Mouse (Mus musculus): ENCODE data around the gene Pglyrp1. TPM values are rescaled to one million over a fixed set of nuclear protein-coding genes. Genes with fewer than 3 reads are reported as not detected.
A peak's percentile ranks its signal among the peaks of the same experiment; 100 is the strongest.
"Not testable (repeated sequence)": the region's sequence is repeated elsewhere in the genome, so short reads cannot be mapped to it uniquely, and the experiment has no call there.

Gene Pglyrp1
- 0.14 TPM in 1 of 2 replicates, not detected in the other for polyA plus RNA-seq (2012; rRNA removed)

DNA sequence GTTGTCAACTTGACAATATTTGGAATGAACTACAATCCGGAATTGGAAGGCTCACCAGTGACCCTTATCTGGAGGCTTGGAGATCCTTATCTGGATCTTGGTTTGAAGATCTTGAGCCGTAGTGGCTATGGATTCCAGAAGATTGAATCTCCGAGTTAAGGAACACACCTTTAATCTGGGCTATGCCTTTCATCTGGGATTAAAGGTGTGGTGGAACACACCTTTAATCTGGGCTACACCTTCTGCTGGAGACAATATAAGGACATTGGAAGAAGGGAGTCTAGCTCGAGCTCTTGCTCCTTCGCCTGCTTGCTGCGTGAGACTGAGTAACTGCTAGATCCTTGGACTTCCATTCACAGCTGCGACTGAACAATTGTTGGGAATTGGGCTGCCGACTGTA is at the start of gene Pglyrp1:
Gene Pglyrp1 (plus strand): TSS at position 301 of the 400 bp plus-strand sequence.
- H3K27ac ChIP-seq (ENCODE audit: control insufficient read depth, insufficient read depth, low read depth, low read length); H3K4me1 ChIP-seq (ENCODE audit: control insufficient read depth, insufficient read depth, low read length); H3K27me3 ChIP-seq (ENCODE audit: control insufficient read depth, insufficient read depth, low read length); H3K36me3 ChIP-seq (ENCODE audit: control insufficient read depth, insufficient read depth, low read length); H3K4me3 ChIP-seq (ENCODE audit: control insufficient read depth, low read depth, low read length): not testable (repeated sequence)

DNA sequence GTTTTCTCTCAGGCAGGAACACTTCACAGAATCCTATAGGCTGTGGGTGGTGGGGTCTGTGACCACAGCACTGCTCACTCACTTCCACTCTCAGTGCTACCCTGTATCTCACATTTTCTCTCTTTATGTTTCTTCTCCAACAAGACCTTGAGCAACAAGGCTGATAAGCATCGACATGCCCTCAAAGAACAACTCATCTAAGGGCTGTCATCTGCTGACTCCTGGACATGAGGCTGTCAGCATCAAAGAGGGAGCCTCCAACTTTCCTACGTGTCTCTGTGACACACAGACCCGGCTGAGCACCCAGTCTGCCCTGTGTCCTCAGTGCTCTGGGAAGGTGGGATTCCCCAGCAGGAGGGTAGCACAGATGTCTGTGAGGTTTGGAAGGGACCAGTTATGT is 49.6 kb upstream of the Pglyrp1 start, which contains the start of gene Psg17:
Gene Psg17 (minus strand): TSS at position 101 of the 400 bp plus-strand sequence.
- TF ChIP-seq CTCF (IDR thresholded peaks at IDR 0.05; ENCODE audit: control insufficient read depth, insufficient read depth, insufficient replicate concordance, low read depth, low read length), result no peak
- Histone ChIP-seq H3K36me3 (ENCODE audit: control insufficient read depth, insufficient read depth, low read length) (no peaks in the 10 kb centered on the region), H3K4me1 (ENCODE audit: control insufficient read depth, insufficient read depth, low read length) (peaks cover under 1% of the 10 kb centered on the region; the same call in 1 of the 2 replicates), H3K27ac (ENCODE audit: control insufficient read depth, insufficient read depth, low read depth, low read length) (no peak within 1 kb of the TSS), H3K4me3 (ENCODE audit: control insufficient read depth, low read depth, low read length) (no peak within 1 kb of the TSS), H3K27me3 (ENCODE audit: control insufficient read depth, insufficient read depth, low read length) (no peaks in the 10 kb centered on the region)

DNA sequence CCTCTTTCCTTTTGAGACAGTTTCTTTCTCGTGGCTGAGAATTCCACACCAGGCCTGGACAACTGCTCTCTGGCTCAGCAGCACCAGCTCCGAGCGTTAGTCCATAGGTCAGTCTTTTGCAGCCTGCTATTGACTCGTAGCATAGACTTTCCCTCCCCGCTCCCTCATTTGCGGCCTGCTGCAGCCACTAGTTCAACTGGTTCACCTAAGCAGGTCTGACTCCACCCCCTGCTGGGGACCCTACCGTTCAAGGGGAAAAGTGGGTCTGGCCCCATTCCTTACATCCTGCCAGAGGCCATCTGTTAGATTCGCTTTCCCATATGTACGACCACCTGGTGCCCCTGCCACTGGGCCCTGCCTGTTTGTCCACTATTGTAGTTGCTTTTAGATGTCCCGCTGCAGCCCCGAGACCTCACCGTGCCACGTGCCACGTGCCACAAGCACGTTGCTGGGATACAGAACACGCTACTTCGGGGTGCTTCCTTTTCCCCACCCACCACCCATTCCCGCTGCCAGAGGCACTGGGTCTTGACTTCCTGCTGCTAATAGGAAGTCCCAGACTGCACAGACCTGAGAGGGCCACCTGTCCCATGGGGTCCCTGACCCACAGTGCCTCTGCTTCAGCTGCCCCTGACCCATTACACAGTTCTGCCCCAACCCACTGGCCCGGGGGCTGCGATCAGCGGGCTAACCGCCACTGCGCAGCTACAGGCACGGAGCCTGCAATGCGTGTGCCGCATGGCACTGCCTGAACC is 43.2 kb upstream of the Pglyrp1 start:
- peaks cover 21% of the 10 kb centered on the region for H3K4me1 ChIP-seq (ENCODE audit: control insufficient read depth, insufficient read depth, low read length)
- no peaks in the 10 kb centered on the region for H3K27me3 ChIP-seq (ENCODE audit: control insufficient read depth, insufficient read depth, low read length)
- no peaks in the 10 kb centered on the region for H3K36me3 ChIP-seq (ENCODE audit: control insufficient read depth, insufficient read depth, low read length)
- TF ChIP-seq POLR2A (IDR thresholded peaks at IDR 0.05; ENCODE audit: control insufficient read depth, low read depth, low read length), result peak; percentile 58; the same call in 1 of the 2 replicates
- TF ChIP-seq CTCF (IDR thresholded peaks at IDR 0.05; ENCODE audit: control insufficient read depth, insufficient read depth, insufficient replicate concordance, low read depth, low read length), result no peak
- peak overlapping the region; percentile 78 for H3K4me3 ChIP-seq (ENCODE audit: control insufficient read depth, low read depth, low read length)
- peak overlapping the region; percentile 60 for H3K27ac ChIP-seq (ENCODE audit: control insufficient read depth, insufficient read depth, low read depth, low read length)

DNA sequence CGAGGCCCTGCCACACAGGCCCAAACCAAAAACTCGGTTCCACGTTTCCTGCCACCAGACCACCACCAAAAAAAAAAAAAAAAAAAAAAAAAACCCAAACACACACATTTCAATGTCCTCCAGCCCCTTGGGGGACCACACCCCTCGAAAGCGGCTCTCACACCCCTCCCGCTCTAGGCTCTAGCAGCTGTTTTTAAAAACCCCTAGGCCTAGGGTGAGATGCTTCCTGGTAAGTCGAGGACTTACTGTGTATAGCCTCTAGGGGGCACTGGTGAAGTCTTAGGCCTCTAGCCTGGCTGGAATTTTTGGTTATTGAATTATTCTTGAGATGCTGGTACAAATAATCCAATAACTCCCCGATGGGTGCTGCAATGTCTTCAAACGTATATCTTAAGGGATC is 42.5 kb upstream of the Pglyrp1 start:
- H3K36me3 ChIP-seq (ENCODE audit: control insufficient read depth, insufficient read depth, low read length), result no peaks in the 10 kb centered on the region
- no peak for TF ChIP-seq POLR2A (IDR thresholded peaks at IDR 0.05; ENCODE audit: control insufficient read depth, low read depth, low read length)
- TF ChIP-seq CTCF (IDR thresholded peaks at IDR 0.05; ENCODE audit: control insufficient read depth, insufficient read depth, insufficient replicate concordance, low read depth, low read length), result no peak
- peaks cover 21% of the 10 kb centered on the region for H3K4me1 ChIP-seq (ENCODE audit: control insufficient read depth, insufficient read depth, low read length)
- peak overlapping the region; percentile 78 for H3K4me3 ChIP-seq (ENCODE audit: control insufficient read depth, low read depth, low read length)
- H3K27ac ChIP-seq (ENCODE audit: control insufficient read depth, insufficient read depth, low read depth, low read length), result peak overlapping the region; percentile 60
- H3K27me3 ChIP-seq (ENCODE audit: control insufficient read depth, insufficient read depth, low read length), result no peaks in the 10 kb centered on the region

DNA sequence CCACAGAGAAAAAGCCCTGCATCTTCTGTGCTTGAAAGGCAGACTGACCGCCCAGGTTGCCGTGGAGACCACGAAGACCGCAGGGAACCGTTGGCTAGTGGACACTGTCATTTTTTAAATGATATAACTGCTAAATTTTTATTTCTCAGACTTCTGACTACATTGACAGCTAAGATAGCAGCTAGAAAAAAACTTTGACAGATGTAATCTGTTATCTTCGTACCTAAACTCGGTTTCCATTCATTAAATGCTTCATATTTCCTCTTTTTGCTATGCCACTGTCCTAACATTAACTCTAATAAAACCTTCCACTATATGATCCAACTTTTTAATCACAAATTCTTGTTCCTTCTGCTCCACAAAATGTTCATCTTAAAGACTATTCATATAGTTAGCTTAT is 41.6 kb upstream of the Pglyrp1 start:
- no peak overlapping the region for H3K4me3 ChIP-seq (ENCODE audit: control insufficient read depth, low read depth, low read length)
- H3K27me3 ChIP-seq (ENCODE audit: control insufficient read depth, insufficient read depth, low read length), result no peaks in the 10 kb centered on the region
- no peak for TF ChIP-seq POLR2A (IDR thresholded peaks at IDR 0.05; ENCODE audit: control insufficient read depth, low read depth, low read length)
- no peak for TF ChIP-seq CTCF (IDR thresholded peaks at IDR 0.05; ENCODE audit: control insufficient read depth, insufficient read depth, insufficient replicate concordance, low read depth, low read length)
- H3K4me1 ChIP-seq (ENCODE audit: control insufficient read depth, insufficient read depth, low read length), result peaks cover 21% of the 10 kb centered on the region
- no peaks in the 10 kb centered on the region for H3K36me3 ChIP-seq (ENCODE audit: control insufficient read depth, insufficient read depth, low read length)
- H3K27ac ChIP-seq (ENCODE audit: control insufficient read depth, insufficient read depth, low read depth, low read length), result no peak overlapping the region

DNA sequence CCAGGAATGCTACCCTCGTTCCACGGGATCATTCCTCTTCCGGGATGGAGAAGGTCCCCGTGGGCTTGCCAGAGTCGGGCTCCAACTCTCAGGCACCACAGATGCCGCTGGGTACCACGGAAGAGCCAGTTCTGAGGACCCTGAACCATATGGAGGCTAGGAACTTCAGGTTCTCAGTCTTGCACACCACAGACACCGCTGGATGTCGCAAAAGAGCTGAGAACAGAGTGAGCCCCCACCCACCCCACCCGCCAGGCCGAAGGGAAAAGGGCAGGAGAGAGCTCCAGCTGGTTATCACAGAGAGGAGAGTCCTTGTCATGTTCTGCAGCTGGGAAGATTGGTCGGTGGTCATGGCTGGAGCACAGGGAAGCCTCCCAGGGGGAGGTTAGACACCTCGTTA is 38.8 kb upstream of the Pglyrp1 start:
- H3K4me1 ChIP-seq (ENCODE audit: control insufficient read depth, insufficient read depth, low read length), result peaks cover 16% of the 10 kb centered on the region
- no peak overlapping the region for H3K27ac ChIP-seq (ENCODE audit: control insufficient read depth, insufficient read depth, low read depth, low read length)
- no peak overlapping the region for H3K4me3 ChIP-seq (ENCODE audit: control insufficient read depth, low read depth, low read length)
- no peaks in the 10 kb centered on the region for H3K27me3 ChIP-seq (ENCODE audit: control insufficient read depth, insufficient read depth, low read length)
- no peak for TF ChIP-seq CTCF (IDR thresholded peaks at IDR 0.05; ENCODE audit: control insufficient read depth, insufficient read depth, insufficient replicate concordance, low read depth, low read length)
- no peak for TF ChIP-seq POLR2A (IDR thresholded peaks at IDR 0.05; ENCODE audit: control insufficient read depth, low read depth, low read length)
- no peaks in the 10 kb centered on the region for H3K36me3 ChIP-seq (ENCODE audit: control insufficient read depth, insufficient read depth, low read length)

DNA sequence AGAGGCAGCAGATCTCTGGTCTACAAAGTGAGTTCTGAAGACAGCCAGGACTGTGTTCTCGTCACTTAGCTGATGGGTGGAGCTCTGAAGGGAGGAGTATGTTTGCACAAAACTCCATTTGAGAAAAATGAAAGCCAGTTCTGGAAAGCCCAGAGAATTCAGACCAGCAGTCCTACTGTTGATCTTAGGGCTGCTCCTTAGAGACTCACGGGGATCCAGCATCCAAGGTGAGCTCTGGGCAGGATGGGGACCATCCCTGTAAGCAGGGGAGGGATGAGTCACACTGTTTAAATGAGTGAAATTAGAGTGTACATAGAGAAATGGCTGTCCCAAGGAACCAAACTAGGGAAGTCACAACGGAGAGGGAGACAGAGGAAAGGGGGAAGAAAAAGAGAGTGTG is 31.3 kb upstream of the Pglyrp1 start, which contains the start of gene Mill2:
Gene Mill2 (plus strand): TSS at position 102 of the 400 bp plus-strand sequence.
- no peaks in the 10 kb centered on the region for H3K4me1 ChIP-seq (ENCODE audit: control insufficient read depth, insufficient read depth, low read length)
- no peaks in the 10 kb centered on the region for H3K27me3 ChIP-seq (ENCODE audit: control insufficient read depth, insufficient read depth, low read length)
- peak within 1 kb of the TSS; percentile 67 for H3K27ac ChIP-seq (ENCODE audit: control insufficient read depth, insufficient read depth, low read depth, low read length)
- H3K4me3 ChIP-seq (ENCODE audit: control insufficient read depth, low read depth, low read length), result peak within 1 kb of the TSS; percentile 68
- no peak for TF ChIP-seq POLR2A (IDR thresholded peaks at IDR 0.05; ENCODE audit: control insufficient read depth, low read depth, low read length)
- H3K36me3 ChIP-seq (ENCODE audit: control insufficient read depth, insufficient read depth, low read length), result no peaks in the 10 kb centered on the region
